Mouse (Mus musculus): ENCODE results near the gene Cflar. TPM values are rescaled to one million over a fixed set of nuclear protein-coding genes. Genes with fewer than 3 reads are reported as not detected.
"Not testable (repeated sequence)": the region's sequence is repeated elsewhere in the genome, so short reads cannot be mapped to it uniquely, and the experiment has no call there.

The Cflar gene
- polyA plus RNA-seq, 1 experiment from 2014 or later = 26.2 TPM

DNA sequence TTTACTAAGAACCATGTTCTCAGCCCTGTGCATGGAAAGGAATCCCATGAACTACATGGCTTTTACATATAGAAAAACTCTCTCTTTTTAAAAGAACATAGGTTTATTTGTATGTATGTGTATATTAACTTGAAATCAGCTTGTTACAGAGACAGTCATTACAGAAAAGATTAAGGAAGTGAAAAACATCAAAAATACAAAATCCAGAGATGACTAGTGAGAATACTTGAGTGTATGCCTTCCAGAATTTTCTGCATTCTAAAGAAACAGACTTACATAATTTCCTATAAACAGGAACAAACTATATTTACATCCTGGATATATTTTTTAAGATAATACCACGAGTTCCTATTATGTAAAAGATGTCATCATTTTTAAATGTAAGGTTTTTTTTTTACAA is 17.6 kb upstream of the Cflar start:
- WGBS = 86% methylated on average over 1 of the region's 1 CpGs

DNA sequence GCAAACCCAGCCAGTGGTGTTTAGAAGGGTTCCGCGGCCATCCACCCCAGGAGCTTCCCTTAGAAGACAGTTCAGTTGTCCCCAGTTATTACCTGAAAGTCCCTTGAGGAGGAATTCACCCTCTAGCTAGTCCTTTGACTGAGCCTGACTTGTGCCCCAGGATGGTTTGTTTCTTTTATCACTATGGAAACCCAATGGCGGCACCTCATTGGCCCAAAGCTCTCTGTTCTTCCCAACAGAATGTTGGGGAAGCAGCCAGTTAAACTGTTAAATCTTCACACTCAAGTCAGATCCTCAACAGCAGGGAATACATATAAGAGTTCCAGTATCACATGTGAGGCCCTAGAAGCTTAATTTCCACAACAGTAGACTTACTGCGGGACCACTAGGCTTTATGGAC is 15.5 kb upstream of the Cflar start, which contains the start of gene Als2cr12:
Gene Als2cr12 (minus strand): TSS at position 180 of the 400 bp plus-strand sequence.
- not testable (repeated sequence) for H3K4me1 ChIP-seq; H3K4me3 ChIP-seq; H3K9me3 ChIP-seq (replicated peaks); H3K36me3 ChIP-seq; H3K27me3 ChIP-seq (ENCODE audit: low read depth, poor library complexity, severe bottlenecking); H3K27ac ChIP-seq
- DNase-seq (ENCODE audit: low spot score) = peak; percentile 21
- WGBS = 78% methylated on average over 4 of the region's 4 CpGs

More for the DNA sequence above, 17.6 kb upstream of the Cflar start:
- no peaks in the 10 kb centered on the region for H3K9me3 ChIP-seq (replicated peaks)
- no peaks in the 10 kb centered on the region for H3K27me3 ChIP-seq (ENCODE audit: low read depth, poor library complexity, severe bottlenecking)
- no peak overlapping the region for H3K4me3 ChIP-seq
- no peaks in the 10 kb centered on the region for H3K4me1 ChIP-seq
- no peak overlapping the region for H3K27ac ChIP-seq
- no peaks in the 10 kb centered on the region for H3K36me3 ChIP-seq
- no peak for DNase-seq (ENCODE audit: low spot score)

DNA sequence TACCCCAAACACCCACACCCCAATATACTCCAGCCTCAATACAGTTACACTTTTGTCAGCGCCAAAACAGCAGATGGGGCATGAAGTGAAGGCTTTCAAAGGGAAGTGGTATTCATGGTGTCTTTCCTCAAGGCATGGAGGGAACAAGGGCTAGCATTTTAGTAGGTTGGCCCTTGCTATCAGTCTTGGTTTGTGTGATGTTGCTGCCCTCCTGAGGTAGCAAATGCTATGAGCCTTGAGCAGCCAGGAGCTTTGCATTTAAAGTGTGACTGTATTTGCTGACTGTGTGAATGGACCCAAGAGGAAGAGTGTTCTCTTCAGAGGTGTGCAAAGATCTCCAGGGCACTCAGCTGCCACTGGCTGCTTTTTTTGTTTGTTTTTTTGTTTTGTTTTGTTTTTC is 13.7 kb upstream of the Cflar start:
- H3K9me3 ChIP-seq (replicated peaks); H3K36me3 ChIP-seq; H3K27ac ChIP-seq; DNase-seq (ENCODE audit: low spot score); H3K4me1 ChIP-seq; H3K27me3 ChIP-seq (ENCODE audit: low read depth, poor library complexity, severe bottlenecking); H3K4me3 ChIP-seq: not testable (repeated sequence)
- 64% methylated on average over 1 of the region's 1 CpGs for WGBS

DNA sequence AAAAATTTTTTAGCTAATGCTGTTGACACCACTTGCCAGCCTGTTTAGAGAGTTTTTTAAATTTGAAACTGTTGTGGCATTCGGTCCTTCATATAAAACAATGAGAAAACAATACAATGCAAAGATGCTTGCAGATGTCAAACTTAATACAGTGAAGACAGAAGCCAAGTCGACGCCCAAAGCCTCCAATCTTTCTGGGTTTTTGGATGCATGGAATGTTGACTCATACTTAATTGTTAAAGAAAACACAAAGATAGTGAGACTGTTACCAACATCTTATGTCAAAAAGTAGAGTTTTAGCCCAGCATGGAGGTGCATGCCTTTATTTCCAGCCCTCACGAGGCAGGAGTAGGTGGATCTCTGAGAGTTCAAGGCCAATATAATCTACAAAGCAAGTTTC is 12.5 kb upstream of the Cflar start:
- H3K9me3 ChIP-seq (replicated peaks) = no peaks in the 10 kb centered on the region
- no peaks in the 10 kb centered on the region for H3K4me1 ChIP-seq
- WGBS = 89% methylated on average over 4 of the region's 4 CpGs
- H3K36me3 ChIP-seq = no peaks in the 10 kb centered on the region
- no peaks in the 10 kb centered on the region for H3K27me3 ChIP-seq (ENCODE audit: low read depth, poor library complexity, severe bottlenecking)
- no peak overlapping the region for H3K27ac ChIP-seq
- no peak for DNase-seq (ENCODE audit: low spot score)
- H3K4me3 ChIP-seq = no peak overlapping the region

DNA sequence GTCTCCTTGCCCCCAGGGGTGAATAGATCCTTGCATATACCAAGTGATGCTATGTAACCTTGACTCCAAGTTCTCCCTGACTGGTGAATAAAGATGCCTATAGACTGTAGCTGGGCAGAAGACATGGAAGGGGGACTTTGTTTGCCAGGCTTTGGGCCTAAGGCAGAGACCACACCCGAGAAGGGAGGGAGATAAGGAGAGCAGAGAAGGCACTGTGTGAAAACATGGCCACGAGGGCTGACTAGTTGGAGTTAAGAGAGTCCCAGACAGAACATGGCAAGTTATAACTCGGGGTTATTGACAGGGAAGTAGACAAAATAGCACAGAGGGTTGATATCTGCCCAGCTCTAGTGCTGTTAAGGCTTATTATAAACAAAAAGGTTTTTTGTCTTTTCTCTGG is 11.3 kb upstream of the Cflar start:
- H3K4me3 ChIP-seq = no peak overlapping the region
- DNase-seq (ENCODE audit: low spot score) = no peak
- H3K27me3 ChIP-seq (ENCODE audit: low read depth, poor library complexity, severe bottlenecking) = no peaks in the 10 kb centered on the region
- WGBS = 79% methylated on average over 3 of the region's 3 CpGs
- no peaks in the 10 kb centered on the region for H3K9me3 ChIP-seq (replicated peaks)
- no peaks in the 10 kb centered on the region for H3K36me3 ChIP-seq
- no peaks in the 10 kb centered on the region for H3K4me1 ChIP-seq
- no peak overlapping the region for H3K27ac ChIP-seq

DNA sequence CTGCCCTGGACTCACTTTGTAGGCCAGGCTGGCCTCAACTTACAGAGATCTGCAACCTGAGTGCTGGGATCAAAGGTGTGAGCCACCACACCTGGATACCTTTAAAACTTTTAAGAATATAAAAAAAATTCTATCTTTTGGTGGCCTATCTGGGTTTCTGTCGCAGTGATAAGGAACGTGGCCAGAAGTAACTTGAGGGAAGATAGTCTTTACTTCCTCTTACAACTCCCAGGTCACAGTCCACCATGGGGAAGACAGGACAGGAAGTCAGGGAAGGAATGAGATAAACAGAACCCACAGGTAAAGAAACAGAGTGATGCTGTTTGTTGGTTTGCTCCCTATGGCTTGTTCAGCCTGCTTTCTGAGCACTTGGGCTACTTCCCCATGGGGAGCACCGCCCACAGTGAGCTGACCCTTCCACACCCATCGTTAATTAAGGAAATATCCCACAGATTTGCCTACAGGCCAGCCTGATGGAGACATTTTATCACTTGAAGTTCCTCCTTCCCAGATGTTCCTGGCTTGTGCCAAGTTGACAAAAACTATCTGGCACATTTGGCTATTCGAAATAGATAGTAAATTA is 10.6 kb upstream of the Cflar start:
- not testable (repeated sequence) for DNase-seq (ENCODE audit: low spot score); H3K4me1 ChIP-seq; H3K4me3 ChIP-seq; H3K27ac ChIP-seq; H3K9me3 ChIP-seq (replicated peaks); H3K36me3 ChIP-seq; H3K27me3 ChIP-seq (ENCODE audit: low read depth, poor library complexity, severe bottlenecking)
- 78% methylated on average over 5 of the region's 5 CpGs for WGBS

DNA sequence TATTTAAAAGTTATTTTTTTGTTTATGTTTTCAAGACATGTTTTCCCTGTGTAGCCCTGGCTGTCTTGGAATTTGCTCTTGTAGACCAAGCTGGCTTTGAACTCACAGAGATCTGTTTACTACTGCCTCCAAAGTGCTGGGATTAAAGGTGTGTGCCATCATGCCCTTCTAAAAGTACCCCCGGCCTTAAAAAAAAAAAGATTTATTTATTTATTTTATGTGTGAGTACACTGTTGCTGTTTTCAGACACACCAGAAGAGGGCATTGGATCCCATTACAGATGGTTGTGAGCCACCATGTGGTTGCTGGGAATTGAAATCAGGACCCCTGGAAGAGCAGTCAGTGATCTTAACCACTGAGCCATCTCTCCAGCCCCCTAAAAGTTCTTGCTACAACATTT is 1.3 kb upstream of the Cflar start:
- not testable (repeated sequence) for H3K4me3 ChIP-seq; H3K27ac ChIP-seq; DNase-seq (ENCODE audit: low spot score); H3K27me3 ChIP-seq (ENCODE audit: low read depth, poor library complexity, severe bottlenecking); H3K36me3 ChIP-seq; H3K9me3 ChIP-seq (replicated peaks)
- 95% methylated on average over 1 of the region's 1 CpGs for WGBS
- peaks cover 18% of the 10 kb centered on the region for H3K4me1 ChIP-seq

DNA sequence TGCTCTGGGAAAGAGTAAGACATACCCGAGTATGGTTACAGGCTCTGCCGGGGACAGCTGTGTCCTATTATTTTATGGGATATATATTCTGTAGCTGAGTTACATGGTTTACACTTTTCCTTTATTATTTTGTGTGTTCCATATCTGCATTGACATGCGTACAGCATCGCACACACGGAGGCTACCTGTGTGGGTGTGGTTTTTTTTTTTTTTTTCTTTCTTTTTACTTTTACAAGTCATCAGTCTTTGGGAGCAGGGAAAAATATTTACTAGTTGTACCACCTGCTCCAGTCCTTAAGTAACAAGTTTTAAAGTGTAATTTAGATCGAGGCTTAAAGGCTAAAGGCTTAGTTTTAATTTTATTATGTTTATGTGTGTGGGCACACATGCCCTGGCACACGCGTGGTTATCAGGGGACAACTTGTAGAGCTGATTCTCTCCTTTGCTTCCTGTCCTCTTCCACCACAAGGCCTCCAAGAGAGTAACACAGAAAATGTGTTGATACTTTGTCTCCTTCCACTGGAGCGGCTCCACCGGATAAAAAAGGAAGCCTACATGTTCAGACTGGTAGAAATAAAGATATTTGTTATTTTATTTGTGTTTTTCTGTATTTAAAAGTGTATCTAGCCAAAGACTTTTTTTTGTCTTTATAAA is 470 bp upstream of the Cflar start:
- peak overlapping the region; percentile 74 for H3K4me3 ChIP-seq
- DNase-seq (ENCODE audit: low spot score) = no peak
- peaks cover 18% of the 10 kb centered on the region for H3K4me1 ChIP-seq
- H3K9me3 ChIP-seq (replicated peaks) = no peaks in the 10 kb centered on the region
- peak overlapping the region; percentile 94 for H3K27ac ChIP-seq
- no peaks in the 10 kb centered on the region for H3K27me3 ChIP-seq (ENCODE audit: low read depth, poor library complexity, severe bottlenecking)
- 57% methylated on average over 10 of the region's 10 CpGs for WGBS
- H3K36me3 ChIP-seq = peaks cover 9% of the 10 kb centered on the region

DNA sequence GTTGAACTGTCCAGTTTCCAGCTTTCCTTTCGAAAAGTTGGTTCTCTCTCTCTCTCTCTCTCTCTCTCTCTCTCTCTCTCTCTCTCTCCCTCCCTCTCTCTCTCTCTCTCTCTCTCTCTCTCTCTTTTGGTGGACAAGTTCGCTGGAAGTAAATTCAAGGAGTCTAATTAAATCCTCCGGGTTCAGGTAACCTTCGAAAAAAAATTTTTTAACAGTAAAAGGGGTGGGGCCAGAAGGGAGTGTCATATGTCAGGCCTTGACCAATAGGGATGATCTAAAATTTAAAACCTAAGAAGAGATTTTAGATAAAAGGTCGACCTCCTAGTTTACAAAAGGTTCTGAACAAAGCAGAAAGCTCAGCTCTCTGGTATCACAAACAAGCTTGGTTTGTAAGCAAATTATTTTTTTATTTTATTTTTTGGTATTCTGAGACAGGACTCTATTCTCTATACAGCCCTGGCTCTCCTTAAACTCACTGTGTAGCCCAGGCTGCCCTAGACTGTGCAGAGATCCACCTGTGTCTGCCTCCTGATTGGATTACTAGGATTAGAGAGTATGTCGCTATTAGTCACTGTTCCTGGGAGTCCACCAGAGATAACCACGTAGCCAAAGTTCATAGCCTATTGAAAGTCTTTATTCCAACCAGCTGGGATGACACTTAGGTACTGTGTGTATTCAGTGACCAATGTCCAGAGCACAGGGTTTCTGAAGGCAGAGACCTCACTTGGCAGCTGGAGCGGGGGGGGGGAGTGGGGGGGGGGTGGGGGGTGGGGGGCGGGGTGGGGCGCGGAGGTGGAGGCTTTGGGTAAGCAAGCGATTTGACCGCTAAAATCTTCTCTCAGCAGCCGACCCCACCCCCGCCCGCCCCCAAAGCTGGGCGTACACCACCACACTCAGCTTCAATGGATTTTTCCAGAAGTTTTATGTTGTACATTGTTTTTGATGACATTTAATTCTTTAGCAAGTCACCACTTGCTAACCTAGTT is 1.1 kb downstream of the Cflar start:
- no peaks in the 10 kb centered on the region for H3K9me3 ChIP-seq (replicated peaks)
- WGBS = 2% methylated on average over 13 of the region's 17 CpGs
- H3K27me3 ChIP-seq (ENCODE audit: low read depth, poor library complexity, severe bottlenecking) = no peaks in the 10 kb centered on the region
- peak overlapping the region; percentile 94 for H3K27ac ChIP-seq
- peaks cover 22% of the 10 kb centered on the region for H3K4me1 ChIP-seq
- peak; percentile 65 for DNase-seq (ENCODE audit: low spot score)
- H3K36me3 ChIP-seq = peaks cover 23% of the 10 kb centered on the region
- H3K4me3 ChIP-seq = peak overlapping the region; percentile 74

DNA sequence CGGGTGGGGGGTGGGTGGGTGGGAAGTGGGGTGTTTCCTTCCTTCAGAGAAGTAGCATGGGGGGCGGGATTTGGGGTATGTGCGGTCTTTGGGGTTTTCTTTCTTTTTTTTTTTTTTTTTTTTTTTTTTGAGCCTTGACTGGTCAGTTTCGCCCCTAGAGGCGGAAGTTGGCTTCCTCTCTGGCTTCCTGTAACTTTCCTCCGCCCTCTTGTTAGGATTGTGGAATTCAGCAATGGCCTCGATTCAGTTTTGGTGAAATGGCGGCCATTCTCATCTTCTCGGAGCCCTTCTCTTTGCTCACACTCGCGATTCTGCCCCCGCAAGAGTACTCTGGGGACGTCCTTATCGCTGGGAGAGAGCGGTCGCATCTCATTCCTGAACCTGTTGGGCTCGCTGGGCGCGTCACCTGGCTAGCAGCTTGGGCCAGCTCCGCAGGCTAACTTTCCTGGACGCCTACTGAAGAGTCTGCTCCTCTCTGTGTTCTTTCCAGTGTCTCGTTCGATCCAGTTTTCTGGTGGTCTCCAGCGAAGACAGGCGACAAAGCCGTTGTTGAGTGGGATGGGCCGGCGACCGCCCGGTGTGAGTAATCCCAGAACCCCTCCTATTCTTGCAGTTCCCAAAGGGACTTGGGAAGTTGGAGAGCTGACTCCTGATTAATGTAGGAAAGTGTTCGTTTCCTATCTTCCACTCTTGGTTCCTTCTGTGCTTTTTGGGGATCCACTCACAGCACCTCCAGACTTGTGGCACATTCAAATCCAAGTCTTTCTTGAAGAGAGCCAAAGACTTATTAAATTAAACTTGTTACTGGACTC is 2.0 kb downstream of the Cflar start:
- 5% methylated on average over 31 of the region's 31 CpGs for WGBS

DNA sequence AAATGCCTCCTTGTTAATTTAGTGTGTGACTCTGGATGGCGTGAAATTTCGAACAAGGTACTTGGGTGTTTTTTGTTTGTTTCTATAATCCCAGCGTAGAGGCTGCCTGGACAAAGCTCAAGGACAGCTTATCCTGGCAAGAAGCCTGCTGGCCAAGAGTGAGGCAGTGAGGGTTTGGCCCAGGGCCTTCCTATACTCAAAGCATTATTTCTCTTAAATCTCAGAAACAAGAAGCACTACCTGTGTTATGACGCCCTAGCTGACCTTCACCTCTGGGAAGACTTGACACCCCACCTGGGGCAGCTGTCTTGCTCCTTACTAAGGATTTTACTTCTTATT is 2.6 kb downstream of the Cflar start:
- Histone ChIP-seq H3K36me3 (peaks cover 35% of the 10 kb centered on the region), H3K4me1 (peaks cover 22% of the 10 kb centered on the region), H3K27ac (peak overlapping the region; percentile 94), H3K9me3 (replicated peaks) (no peaks in the 10 kb centered on the region), H3K4me3 (peak overlapping the region; percentile 74), H3K27me3 (ENCODE audit: low read depth, poor library complexity, severe bottlenecking) (no peaks in the 10 kb centered on the region)
- 67% methylated on average over 4 of the region's 4 CpGs for WGBS
- peak; percentile 34 for DNase-seq (ENCODE audit: low spot score)

More for the DNA sequence above, 2.0 kb downstream of the Cflar start:
- Histone ChIP-seq H3K4me3 (peak overlapping the region; percentile 74), H3K4me1 (peaks cover 22% of the 10 kb centered on the region), H3K27me3 (ENCODE audit: low read depth, poor library complexity, severe bottlenecking) (no peaks in the 10 kb centered on the region), H3K27ac (peak overlapping the region; percentile 94), H3K9me3 (replicated peaks) (no peaks in the 10 kb centered on the region), H3K36me3 (peaks cover 30% of the 10 kb centered on the region)
- DNase-seq (ENCODE audit: low spot score) = peak; percentile 67

DNA sequence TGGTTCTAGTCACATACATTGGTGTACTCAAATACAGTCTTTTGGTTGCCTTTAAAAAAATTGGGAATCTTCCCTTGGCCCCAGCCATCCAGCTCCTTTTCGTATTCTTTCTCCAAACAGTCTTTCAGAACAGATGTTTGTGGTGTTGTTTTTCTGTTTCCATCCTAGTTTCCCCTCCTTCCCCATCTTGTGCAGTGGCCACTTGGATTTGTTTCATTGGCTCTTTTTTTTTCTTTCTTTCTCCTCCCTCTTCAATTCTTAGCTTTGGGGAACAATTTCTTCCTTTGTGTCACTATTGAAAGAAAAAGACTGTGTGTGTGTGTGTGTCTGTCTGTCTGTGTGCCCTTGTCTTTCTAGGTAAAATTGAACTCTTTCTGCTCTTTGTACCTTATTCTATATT is 3.1 kb downstream of the Cflar start:
- no peaks in the 10 kb centered on the region for H3K9me3 ChIP-seq (replicated peaks)
- H3K27ac ChIP-seq = 0 out of 2 replicates have a peak overlapping the region, but pooled peaks have one; percentile 94
- peak overlapping the region; percentile 74 for H3K4me3 ChIP-seq
- no peaks in the 10 kb centered on the region for H3K27me3 ChIP-seq (ENCODE audit: low read depth, poor library complexity, severe bottlenecking)
- no peak for DNase-seq (ENCODE audit: low spot score)
- H3K36me3 ChIP-seq = peaks cover 39% of the 10 kb centered on the region
- 85% methylated on average over 1 of the region's 1 CpGs for WGBS
- peaks cover 22% of the 10 kb centered on the region for H3K4me1 ChIP-seq

All from limb, embryonic 10.5 days (tissue).